Mouse (Mus musculus): Measurements from ENCODE around the gene S1pr2.

- TF ChIP-seq POLR2A (IDR thresholded peaks at IDR 0.05; ENCODE audit: low read depth, low read length) (no peak), CTCF (IDR thresholded peaks at IDR 0.05; ENCODE audit: extremely low read depth, insufficient read depth, insufficient read length, insufficient replicate concordance) (no peak)
Observed at GRCm38 (mm10) chr9:20997065-20997464, 20.5 kb upstream of the S1pr2 start.
